Mouse (Mus musculus) megakaryocyte-erythroid progenitor cell, adult 5-6 weeks (primary cell): ENCODE data around the gene Gm14399. TPM values are rescaled to one million over a fixed set of nuclear protein-coding genes. Genes with fewer than 3 reads are reported as not detected.
"Not testable (repeated sequence)": the region's sequence is repeated elsewhere in the genome, so short reads cannot be mapped to it uniquely, and the experiment has no call there.

ENCODE experiments used
- ATAC-seq: replicated peaks from 2 replicates; pipeline ENCODE4 v1.8.0; 2016; ENCODE audit warnings: mild to moderate bottlenecking, inconsistent platforms; ENCODE audit not compliant: severe bottlenecking, poor library complexity, low FRiP score, low TSS enrichment
- total RNA-seq, 2 experiments: library from RNA; stranded (forward) in 1 of 2; stranded (reverse) in 1 of 2; fragments of 200-1000, 215-1000 nt in 1 of 2; fragments of >200 nt in 1 of 2; fragmentation: Nextera tagmentation in 1 of 2; gene quantifications; 2 replicates each; pipeline ENCODE4 v1.2.3; 2014 to 2017

Gene Gm14399
- total RNA-seq (2014; fragmentation: Nextera tagmentation) (9.5 and 10.0 TPM in 2 replicates), total RNA-seq (2017) (2.3 and 7.3 TPM in 2 replicates)

DNA sequence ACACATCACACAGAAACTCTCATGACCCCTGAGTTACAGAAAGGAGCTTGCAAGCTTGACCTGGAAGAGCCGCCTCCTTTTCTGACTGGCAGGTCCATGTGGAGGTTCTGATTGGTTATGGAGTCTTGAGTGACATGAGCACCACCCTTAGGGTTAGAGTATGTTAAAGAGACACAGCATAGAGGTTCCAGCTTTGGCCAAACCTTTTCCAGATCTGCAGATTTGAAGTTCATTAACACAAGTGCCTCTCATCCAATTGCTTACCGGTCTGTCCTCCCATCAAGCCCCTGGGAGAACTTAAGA lies at the start of gene Gm14399:
TSS of gene Gm14399 (minus strand) at position 20 of the 303 bp plus-strand sequence.
- peak; percentile 78 for ATAC-seq

GRCm38 (mm10) chr2:175179008-175179407 lies 37.2 kb upstream of the Gm14399 start:
- ATAC-seq, result not testable (repeated sequence)

DNA sequence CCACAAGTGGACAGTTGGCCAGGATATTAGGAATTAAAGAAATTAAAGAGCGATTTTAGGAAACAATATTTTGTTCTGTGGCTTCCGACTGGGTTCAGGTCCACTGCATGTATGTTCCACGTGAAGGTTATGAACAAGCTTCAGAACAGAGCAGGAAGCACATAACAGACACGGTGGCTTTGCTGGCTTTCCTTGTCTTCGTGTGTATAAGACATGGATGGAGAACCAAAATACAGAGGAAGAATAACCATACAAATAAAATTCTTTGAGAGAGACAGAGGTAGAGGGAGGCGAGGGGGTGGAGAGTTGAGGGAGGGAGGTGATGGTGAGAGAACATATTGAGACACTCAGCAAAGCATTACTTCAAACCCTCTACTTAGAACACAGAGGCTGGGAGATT lies 34.5 kb upstream of the Gm14399 start:
- ATAC-seq, result no peak

GRCm38 (mm10) chr2:175175401-175176180 lies 33.8 kb upstream of the Gm14399 start, which contains the start of gene Gm14443:
Gene Gm14443 (minus strand): TSS chr2:175175871.
- ATAC-seq, result not testable (repeated sequence)

GRCm38 (mm10) chr2:175174058-175174457 lies 32.2 kb upstream of the Gm14399 start:
- not testable (repeated sequence) for ATAC-seq

GRCm38 (mm10) chr2:175172906-175173595 lies 31.2 kb upstream of the Gm14399 start:
- not testable (repeated sequence) for ATAC-seq

GRCm38 (mm10) chr2:175172123-175172522 lies 30.3 kb upstream of the Gm14399 start:
- ATAC-seq, result no peak

DNA sequence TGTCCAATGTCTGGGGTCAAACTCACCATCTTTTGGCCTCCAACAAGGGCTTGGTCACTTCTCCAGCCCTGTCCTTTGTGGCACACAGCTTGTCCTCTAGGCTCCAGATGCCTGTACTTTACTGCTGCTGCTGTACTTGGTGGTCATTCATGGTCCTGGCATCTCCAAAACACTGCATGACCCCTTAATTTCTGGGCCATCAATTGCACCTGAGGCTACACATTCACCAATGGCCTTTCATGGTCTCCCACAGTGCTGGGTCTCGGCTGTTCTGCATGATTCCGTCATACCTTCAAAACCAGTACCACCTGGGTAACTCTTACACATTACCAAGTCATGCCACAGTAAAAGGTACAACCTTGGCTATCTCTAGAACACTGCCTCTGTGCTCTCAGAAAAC lies 25.1 kb upstream of the Gm14399 start:
- not testable (repeated sequence) for ATAC-seq

GRCm38 (mm10) chr2:175165110-175165509 lies 23.3 kb upstream of the Gm14399 start:
- ATAC-seq, result not testable (repeated sequence)

GRCm38 (mm10) chr2:175161438-175161837 lies 19.6 kb upstream of the Gm14399 start:
- ATAC-seq, result not testable (repeated sequence)

- no peak for ATAC-seq
Observed at GRCm38 (mm10) chr2:175158642-175159041, 16.8 kb upstream of the Gm14399 start.

DNA sequence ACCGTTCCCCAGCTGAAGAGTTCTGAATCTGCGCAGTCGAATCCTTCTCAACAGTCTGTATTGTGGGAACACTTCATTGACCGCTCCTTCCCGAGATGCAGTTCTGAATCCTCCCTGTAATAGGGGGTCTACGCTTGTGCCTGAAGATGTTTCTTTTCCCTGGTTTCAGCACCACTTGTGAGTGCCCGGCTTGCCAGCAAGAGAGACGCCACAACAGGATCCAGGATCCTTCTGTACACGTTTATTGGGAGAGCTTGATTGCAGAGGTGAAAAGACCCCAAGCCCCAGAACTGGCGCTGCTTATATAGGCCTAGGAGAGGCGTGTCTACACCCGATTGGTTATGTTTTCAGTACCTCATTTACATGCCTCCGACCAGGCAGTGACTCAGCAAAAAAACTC lies 14.9 kb upstream of the Gm14399 start:
- ATAC-seq, result no peak

DNA sequence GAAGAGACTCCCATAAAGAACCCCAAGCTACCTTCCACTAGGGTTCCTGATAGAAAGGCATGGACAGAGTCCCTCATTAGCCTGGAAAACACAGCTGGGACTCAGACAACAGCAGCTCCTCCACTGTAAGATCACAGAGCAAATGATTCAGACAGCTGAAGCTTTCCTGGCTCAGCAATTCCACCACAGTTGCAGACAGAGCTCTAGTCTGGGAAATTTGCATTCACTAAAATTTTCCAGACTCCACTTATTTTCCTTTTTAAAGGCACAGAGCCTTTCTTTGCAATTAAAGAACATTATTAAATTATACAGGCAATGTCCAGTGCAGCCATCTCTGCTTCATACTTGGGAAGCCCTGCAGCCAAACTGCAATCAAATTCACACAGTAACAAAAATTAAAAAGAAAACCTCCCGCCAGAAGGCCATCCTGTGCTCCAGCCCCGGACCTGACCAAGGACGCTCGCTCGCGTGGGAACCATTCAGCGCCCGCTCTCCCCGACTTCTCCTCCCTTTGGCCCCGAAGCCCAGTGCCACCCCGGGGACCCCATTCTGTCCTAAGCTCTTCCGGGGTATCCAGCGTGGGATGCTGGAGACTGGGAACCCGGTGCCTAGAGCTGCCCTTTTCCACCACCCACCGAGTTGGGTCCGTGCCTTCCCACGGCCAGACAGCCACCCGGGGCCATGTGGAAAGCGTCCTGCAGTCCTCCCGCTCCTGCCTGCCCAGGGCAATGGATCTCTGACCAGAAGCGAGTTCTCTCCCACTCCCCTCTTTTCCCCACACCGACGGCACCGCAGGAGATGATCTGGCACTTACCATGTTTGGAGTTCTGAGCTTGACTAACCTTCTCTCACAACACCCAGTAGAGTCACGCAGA lies 457 bp downstream of the Gm14399 start:
- ATAC-seq, result not testable (repeated sequence)

GRCm38 (mm10) chr2:175140624-175141023 lies 1.2 kb downstream of the Gm14399 start:
- not testable (repeated sequence) for ATAC-seq

Other genes starting within 250 kb of the Gm14399 start
- not detected in 2 replicates for gene Gm14444, start 131.8 kb downstream of the Gm14399 start, total RNA-seq (2014; fragmentation: Nextera tagmentation)
- not detected in 2 replicates for gene Gm14444, start 131.8 kb downstream of the Gm14399 start, total RNA-seq (2017)
- gene Gm14393, start 74.2 kb downstream of the Gm14399 start, total RNA-seq (2014; fragmentation: Nextera tagmentation), result not detected in 2 replicates
- gene Gm14393, start 74.2 kb downstream of the Gm14399 start, total RNA-seq (2017), result not detected in 2 replicates
- 0.94 and 1.5 TPM in 2 replicates for gene Gm14443, start 33.9 kb upstream of the Gm14399 start, total RNA-seq (2014; fragmentation: Nextera tagmentation)
- 0.72 and 1.3 TPM in 2 replicates for gene Gm14443, start 33.9 kb upstream of the Gm14399 start, total RNA-seq (2017)
- 16.4 and 28.5 TPM in 2 replicates for gene Gm14391, start 64.9 kb upstream of the Gm14399 start, total RNA-seq (2014; fragmentation: Nextera tagmentation)
- gene Gm14391, start 64.9 kb upstream of the Gm14399 start, total RNA-seq (2017), result 15.6 and 26.4 TPM in 2 replicates
- 6.4 TPM in 1 of 2 replicates, not detected in the other for gene Gm14440, start 133.1 kb upstream of the Gm14399 start, total RNA-seq (2014; fragmentation: Nextera tagmentation)
- 0.19 TPM in 1 of 2 replicates, not detected in the other for gene Gm14440, start 133.1 kb upstream of the Gm14399 start, total RNA-seq (2017)
- gene Gm4631, start 196.2 kb upstream of the Gm14399 start, total RNA-seq (2014; fragmentation: Nextera tagmentation), result 32.0 and 38.3 TPM in 2 replicates
- gene Gm4631, start 196.2 kb upstream of the Gm14399 start, total RNA-seq (2017), result 21.8 and 36.6 TPM in 2 replicates
- 3.6 and 12.6 TPM in 2 replicates for gene Zfp968, start 230.4 kb upstream of the Gm14399 start, total RNA-seq (2014; fragmentation: Nextera tagmentation)
- 8.2 and 10.3 TPM in 2 replicates for gene Zfp968, start 230.4 kb upstream of the Gm14399 start, total RNA-seq (2017)